Mouse (Mus musculus) liver, embryonic 14.5 days (tissue): ENCODE data around the gene Ciao2a.

ENCODE experiments used
- CTCF ChIP-seq: IDR thresholded peaks from 2 replicates; pipeline ENCODE4 v1.5.1; 2016; ENCODE audit warnings: antibody characterized with exemption, low read depth, control low read depth
- EP300 ChIP-seq: IDR thresholded peaks from 2 replicates; pipeline ENCODE4 v1.6.1; 2016; ENCODE audit warnings: antibody characterized with exemption, low read depth

DNA sequence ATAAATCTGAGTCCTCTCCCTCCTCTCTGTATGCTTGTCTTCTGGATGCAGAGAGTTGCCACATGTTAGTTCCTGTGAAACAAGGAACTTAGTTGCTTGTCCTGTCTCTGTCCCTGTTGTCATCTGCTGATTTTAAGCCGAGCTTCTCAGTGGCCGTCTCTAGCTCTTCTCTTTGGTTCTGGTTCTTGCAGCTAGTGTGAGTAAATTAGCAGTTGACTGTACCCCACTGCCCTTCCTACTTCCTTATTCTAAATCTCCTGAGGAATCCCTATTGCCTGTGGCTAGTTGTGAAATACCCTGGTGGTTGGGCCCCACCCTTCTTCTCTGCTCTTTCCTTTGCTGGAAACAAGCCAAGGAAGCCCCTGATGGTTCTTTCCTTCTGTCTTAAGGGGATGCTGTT lies 5.1 kb downstream of the Ciao2a start:
- TF ChIP-seq CTCF (no peak), EP300 (no peak)
